Mouse (Mus musculus): ENCODE measurements around the gene Hhatl. TPM values are rescaled to one million over a fixed set of nuclear protein-coding genes. Genes with fewer than 3 reads are reported as not detected.

Gene Hhatl
- polyA plus RNA-seq, 1 experiment from 2014 or later = not detected

DNA sequence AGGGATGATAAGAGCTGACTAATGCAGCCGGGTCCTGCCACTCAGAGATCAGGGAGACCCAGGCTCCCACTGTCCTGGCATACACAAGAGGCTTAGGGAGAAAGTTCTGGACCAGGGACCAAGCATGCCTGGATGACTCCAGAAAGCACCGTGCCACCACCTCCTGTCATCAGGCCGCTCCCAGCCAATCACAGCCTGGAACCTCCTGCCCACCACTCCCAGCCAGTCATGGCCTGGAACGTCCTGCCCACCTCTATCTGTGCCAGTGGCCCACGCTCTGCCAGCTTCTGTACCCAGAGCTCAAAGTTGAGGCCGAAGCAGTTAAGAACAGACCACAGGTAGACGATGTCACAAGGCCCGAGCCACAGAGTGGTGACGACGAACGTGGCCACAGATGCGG is 7.5 kb downstream of the Hhatl start:
- Histone ChIP-seq H3K36me3 (ENCODE audit: inconsistent target) (no peaks in the 10 kb centered on the region), H3K4me3 (ENCODE audit: inconsistent target) (no peak overlapping the region), H3K27ac (no peak overlapping the region), H3K79me2 (ENCODE audit: inconsistent target) (no peaks in the 10 kb centered on the region)
- 85% methylated on average over 12 of the region's 12 CpGs for WGBS (ENCODE audit: missing documents)

DNA sequence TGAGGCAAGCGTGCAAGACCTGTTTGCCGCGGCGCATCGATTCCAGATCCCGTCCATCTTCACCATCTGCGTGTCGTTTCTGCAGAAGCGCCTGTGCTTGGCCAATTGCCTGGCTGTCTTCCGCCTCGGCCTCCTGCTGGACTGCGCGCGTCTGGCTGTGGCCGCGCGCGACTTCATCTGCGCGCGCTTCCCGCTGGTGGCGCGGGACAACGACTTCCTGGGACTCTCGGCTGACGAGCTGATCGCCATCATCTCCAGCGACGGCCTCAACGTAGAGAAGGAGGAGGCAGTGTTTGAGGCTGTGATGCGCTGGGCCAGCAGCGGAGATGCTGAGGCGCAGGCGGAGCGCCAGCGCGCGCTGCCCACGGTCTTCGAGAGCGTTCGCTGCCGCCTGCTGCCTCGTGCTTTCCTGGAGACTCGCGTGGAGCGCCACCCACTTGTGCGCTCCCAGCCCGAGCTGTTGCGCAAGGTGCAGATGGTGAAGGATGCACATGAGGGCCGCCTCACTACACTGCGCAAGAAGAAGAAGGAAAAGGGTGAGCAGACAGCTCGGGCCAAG is 14.2 kb downstream of the Hhatl start:
- Histone ChIP-seq H3K36me3 (ENCODE audit: inconsistent target) (no peaks in the 10 kb centered on the region), H3K79me2 (ENCODE audit: inconsistent target) (no peaks in the 10 kb centered on the region), H3K27ac (no peak overlapping the region), H3K4me3 (ENCODE audit: inconsistent target) (no peak overlapping the region)
- 14% methylated on average over 54 of the region's 54 CpGs for WGBS (ENCODE audit: missing documents)

DNA sequence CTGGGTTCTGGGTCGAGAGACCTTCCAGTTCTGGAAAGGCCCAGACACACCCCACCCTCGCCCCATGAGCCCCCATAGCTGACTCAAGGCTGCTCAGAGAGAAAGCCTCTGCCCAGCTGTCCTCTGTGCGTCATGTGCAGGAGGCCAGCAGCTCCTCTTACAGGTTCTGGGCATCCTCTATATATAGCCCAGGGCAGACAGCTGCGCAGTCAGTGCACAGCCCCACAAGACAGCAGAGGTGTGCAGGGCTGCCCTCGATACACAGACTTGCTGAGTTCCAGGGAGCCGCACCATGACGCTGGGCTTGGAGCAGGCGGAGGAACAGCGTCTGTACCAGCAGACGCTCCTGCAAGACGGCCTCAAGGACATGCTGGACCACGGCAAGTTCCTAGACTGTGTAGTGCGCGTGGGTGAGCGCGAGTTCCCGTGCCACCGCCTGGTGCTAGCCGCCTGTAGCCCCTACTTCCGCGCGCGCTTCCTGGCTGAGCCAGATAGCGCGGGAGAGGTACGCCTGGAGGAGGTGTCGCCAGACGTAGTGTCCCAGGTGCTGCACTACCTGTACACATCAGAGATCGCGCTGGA is 14.7 kb downstream of the Hhatl start, which contains the start of gene Klhl40:
Gene Klhl40 (plus strand): TSS at position 124 of the 582 bp plus-strand sequence.
- 15% methylated on average over 30 of the region's 30 CpGs for WGBS (ENCODE audit: missing documents)
- Histone ChIP-seq H3K4me3 (ENCODE audit: inconsistent target) (no peak within 1 kb of the TSS), H3K27ac (no peak within 1 kb of the TSS), H3K79me2 (ENCODE audit: inconsistent target) (no peaks in the 10 kb centered on the region), H3K36me3 (ENCODE audit: inconsistent target) (no peaks in the 10 kb centered on the region)

DNA sequence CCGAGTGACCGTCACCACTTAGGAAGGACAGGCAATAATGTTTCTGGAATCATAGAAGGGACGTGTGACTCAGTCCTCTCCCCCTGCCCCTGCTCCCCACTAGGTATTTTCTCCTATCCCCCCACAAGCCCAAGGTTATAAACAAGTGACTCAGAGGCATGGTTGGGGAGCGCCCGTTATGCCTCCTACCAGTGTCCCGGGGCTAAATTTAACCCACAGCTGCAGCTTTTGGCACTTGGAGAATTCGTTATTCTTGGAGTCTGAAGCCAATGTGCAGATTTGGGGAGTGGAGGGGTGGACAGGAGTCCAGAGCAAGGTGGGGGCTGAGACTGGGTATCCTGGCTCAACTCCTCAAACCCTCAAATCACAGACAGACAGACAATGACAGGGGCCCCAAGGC is 15.8 kb downstream of the Hhatl start:
- no peaks in the 10 kb centered on the region for H3K36me3 ChIP-seq (ENCODE audit: inconsistent target)
- no peaks in the 10 kb centered on the region for H3K79me2 ChIP-seq (ENCODE audit: inconsistent target)
- no peak overlapping the region for H3K27ac ChIP-seq
- 83% methylated on average over 7 of the region's 7 CpGs for WGBS (ENCODE audit: missing documents)
- no peak overlapping the region for H3K4me3 ChIP-seq (ENCODE audit: inconsistent target)

DNA sequence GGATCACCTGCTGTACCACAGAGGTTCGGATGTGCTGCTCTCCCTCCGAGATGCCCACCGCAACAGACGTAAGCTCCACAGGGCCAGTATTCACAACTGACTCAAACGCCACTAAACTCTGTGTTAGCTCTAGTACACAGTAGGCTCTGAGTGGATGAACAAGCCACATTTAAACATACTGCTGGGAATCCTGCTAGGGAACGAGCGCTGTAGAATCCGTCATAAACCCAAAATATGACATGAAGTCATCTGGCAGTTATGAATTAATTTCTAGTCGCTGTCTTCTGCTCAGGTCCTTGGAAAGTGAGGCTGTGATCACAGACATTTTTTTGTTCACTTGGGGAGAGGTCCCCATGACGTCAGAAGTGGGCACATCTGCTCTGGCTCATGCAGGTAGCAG is 16.4 kb downstream of the Hhatl start:
- Histone ChIP-seq H3K27ac (no peak overlapping the region), H3K36me3 (ENCODE audit: inconsistent target) (no peaks in the 10 kb centered on the region), H3K79me2 (ENCODE audit: inconsistent target) (no peaks in the 10 kb centered on the region), H3K4me3 (ENCODE audit: inconsistent target) (no peak overlapping the region)
- WGBS (ENCODE audit: missing documents) = 81% methylated on average over 10 of the region's 10 CpGs

DNA sequence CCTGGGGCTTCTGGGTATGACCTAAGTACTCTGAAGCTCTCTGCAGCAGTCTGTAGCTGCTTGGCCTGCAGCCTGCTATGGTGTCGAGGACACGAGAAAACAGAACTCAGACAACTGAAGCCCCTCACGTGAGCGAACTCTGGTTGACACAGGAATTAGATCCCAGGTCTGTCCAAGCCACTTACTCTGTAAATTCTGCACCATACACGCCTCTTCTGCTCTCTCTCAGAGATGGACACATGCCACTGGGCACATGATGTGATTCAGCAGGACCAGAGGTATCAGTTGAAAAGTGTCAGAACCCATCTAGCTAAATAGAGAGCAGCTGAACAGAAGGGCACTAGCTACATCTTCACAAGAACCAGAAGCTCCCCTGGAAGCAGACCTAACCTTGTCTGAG is 19.9 kb downstream of the Hhatl start:
- Histone ChIP-seq H3K79me2 (ENCODE audit: inconsistent target) (no peaks in the 10 kb centered on the region), H3K36me3 (ENCODE audit: inconsistent target) (no peaks in the 10 kb centered on the region), H3K27ac (no peak overlapping the region), H3K4me3 (ENCODE audit: inconsistent target) (no peak overlapping the region)
- 83% methylated on average over 5 of the region's 5 CpGs for WGBS (ENCODE audit: missing documents)

DNA sequence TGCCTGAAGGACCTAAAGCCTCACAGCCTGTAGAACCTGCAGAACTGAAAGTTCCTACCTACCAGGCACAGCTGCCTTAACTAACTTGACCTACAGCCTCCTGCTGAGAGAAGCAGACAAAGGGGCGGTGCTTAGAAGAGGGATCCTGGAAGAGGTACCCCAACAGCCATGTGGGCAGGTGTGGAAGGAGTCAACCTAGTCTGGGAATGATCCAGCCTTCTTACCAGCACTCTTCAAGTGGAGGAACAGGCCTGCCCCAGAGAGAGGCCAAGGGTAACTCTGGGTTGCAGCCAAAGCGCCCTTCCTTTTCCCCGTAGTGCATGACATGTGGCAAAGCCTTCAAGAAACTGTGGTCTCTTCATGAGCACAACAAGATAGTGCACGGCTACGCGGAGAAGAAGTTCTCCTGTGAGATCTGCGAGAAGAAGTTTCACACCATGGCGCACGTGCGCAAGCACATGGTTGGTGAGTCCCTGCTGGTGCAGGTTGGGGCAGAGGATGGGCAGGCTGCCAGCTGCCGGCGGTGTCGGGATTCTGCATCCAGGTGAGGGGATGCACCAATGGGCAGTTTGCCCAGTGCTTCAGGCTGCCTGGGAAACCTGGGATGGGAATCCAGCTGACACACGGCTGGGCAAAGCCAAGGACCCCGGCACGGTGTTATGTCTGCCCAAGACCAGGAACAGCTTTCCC is 27.0 kb downstream of the Hhatl start:
- H3K79me2 ChIP-seq (ENCODE audit: inconsistent target) = no peaks in the 10 kb centered on the region
- 53% methylated on average over 16 of the region's 16 CpGs for WGBS (ENCODE audit: missing documents)
- H3K36me3 ChIP-seq (ENCODE audit: inconsistent target) = no peaks in the 10 kb centered on the region
- H3K27ac ChIP-seq = no peak overlapping the region
- no peak overlapping the region for H3K4me3 ChIP-seq (ENCODE audit: inconsistent target)

DNA sequence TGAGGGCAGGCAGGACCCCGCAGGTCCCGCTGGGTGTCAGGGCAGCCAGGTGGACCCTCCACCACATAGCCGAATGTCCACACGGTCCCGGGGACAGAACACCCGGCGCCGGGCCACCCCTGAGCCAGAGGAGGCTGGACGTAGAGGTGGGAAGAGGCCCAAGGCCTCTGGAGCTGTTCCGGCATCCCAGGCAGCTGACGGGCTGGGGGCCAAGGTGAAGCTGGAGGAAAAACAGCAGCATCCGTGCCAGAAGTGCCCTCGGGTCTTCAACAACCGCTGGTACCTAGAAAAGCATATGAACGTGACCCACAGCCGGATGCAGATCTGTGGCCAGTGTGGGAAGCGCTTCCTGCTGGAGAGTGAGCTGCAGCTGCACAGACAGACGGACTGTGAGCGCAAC is 28.6 kb downstream of the Hhatl start:
- H3K79me2 ChIP-seq (ENCODE audit: inconsistent target) = no peaks in the 10 kb centered on the region
- H3K36me3 ChIP-seq (ENCODE audit: inconsistent target) = no peaks in the 10 kb centered on the region
- no peak overlapping the region for H3K4me3 ChIP-seq (ENCODE audit: inconsistent target)
- no peak overlapping the region for H3K27ac ChIP-seq
- 90% methylated on average over 16 of the region's 19 CpGs for WGBS (ENCODE audit: missing documents)

DNA sequence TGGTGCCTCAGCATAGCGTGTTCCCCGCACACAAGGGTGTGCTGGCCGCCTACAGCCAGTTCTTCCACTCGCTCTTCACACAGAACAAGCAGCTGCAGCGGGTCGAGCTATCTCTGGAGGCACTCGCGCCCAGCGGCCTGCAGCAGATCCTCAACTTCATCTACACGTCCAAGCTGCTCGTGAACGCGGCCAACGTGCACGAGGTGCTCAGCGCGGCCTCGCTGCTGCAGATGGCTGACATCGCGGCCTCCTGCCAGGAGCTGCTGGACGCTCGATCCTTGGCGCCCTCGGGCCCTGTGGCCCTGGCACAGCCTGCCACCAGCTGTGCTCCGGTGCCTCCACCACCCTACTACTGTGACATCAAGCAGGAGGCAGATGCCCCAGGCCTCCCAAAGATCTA is 29.5 kb downstream of the Hhatl start:
- Histone ChIP-seq H3K27ac (no peak overlapping the region), H3K79me2 (ENCODE audit: inconsistent target) (no peaks in the 10 kb centered on the region), H3K36me3 (ENCODE audit: inconsistent target) (no peaks in the 10 kb centered on the region), H3K4me3 (ENCODE audit: inconsistent target) (no peak overlapping the region)
- WGBS (ENCODE audit: missing documents) = 91% methylated on average over 21 of the region's 25 CpGs

DNA sequence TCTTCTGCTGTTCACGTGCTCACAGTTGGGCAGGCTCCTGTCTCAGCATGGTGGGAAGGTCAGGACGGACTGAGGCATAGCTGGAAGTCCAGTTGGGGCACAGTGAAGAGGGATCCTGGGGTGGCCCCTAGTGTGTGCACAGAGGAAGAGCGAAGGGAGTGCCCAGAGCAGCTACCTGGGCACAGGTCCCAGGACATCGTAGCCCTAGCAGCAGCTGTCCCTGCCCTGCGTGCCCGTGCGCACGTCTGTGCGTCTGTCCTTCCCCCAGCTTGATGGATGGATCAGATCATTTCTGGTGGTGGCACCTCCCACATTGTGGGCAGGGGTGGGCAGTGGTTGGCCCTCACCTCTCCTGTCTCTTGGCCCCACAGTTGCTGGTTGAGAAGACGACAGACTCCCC is 30.1 kb downstream of the Hhatl start:
- Histone ChIP-seq H3K79me2 (ENCODE audit: inconsistent target) (no peaks in the 10 kb centered on the region), H3K27ac (no peak overlapping the region), H3K36me3 (ENCODE audit: inconsistent target) (no peaks in the 10 kb centered on the region), H3K4me3 (ENCODE audit: inconsistent target) (no peak overlapping the region)
- WGBS (ENCODE audit: missing documents) = 93% methylated on average over 10 of the region's 10 CpGs

DNA sequence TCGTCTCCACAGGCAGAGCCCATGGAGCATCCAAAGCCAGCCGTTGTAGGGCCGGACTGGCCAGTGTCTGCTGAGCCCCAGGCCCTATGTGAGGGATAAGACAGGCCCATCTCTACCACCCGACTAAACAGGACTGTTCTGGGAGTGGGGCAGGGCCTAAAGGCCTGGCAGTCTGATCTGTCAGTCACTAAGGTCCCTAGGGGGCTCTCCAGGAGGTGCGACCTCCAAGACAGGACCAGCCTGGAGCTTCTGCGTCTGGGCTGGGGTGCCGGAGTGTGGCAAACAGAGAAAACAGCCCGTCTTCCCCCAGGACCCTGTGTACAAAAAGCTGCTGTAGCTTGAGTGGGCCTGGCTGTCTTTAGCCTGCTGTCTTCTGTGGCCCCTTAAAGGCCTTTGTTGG is 30.5 kb downstream of the Hhatl start:
- Histone ChIP-seq H3K27ac (no peak overlapping the region), H3K36me3 (ENCODE audit: inconsistent target) (peaks cover 2% of the 10 kb centered on the region; the same call in 1 of the 2 replicates), H3K79me2 (ENCODE audit: inconsistent target) (no peaks in the 10 kb centered on the region), H3K4me3 (ENCODE audit: inconsistent target) (no peak overlapping the region)
- WGBS (ENCODE audit: missing documents) = 91% methylated on average over 8 of the region's 8 CpGs

DNA sequence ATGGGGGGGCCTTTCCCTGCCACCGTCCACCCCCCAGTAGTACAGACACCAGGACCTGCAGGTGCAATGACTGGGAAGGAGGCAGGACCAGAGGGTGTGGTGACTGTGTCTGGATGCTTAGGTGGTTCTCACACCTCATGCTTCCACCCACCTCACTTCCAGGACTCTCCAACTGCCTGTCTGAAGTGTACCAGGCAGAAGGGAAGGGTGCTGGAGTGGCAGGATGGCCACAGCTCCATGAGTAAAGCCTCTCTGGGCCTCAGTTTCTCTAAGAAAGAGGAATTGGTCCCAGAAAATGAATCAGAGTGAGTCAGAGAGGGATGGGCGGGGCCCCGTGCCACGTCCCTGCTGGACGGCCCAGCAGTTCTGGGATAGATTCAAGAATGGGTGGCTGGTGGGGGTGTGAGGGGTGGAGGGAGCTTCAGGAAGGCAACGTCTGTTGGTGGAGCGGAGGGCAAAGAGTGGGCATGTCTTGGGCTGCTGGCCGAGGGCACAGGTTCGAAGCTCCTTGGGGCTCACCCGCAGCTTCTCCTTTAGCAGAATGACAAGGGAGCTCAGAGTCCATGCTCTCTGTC is 31.1 kb downstream of the Hhatl start:
- 71% methylated on average over 9 of the region's 10 CpGs for WGBS (ENCODE audit: missing documents)
- no peak overlapping the region for H3K4me3 ChIP-seq (ENCODE audit: inconsistent target)
- peaks cover 6% of the 10 kb centered on the region; the same call in 1 of the 2 replicates for H3K36me3 ChIP-seq (ENCODE audit: inconsistent target)
- H3K79me2 ChIP-seq (ENCODE audit: inconsistent target) = no peaks in the 10 kb centered on the region
- no peak overlapping the region for H3K27ac ChIP-seq

DNA sequence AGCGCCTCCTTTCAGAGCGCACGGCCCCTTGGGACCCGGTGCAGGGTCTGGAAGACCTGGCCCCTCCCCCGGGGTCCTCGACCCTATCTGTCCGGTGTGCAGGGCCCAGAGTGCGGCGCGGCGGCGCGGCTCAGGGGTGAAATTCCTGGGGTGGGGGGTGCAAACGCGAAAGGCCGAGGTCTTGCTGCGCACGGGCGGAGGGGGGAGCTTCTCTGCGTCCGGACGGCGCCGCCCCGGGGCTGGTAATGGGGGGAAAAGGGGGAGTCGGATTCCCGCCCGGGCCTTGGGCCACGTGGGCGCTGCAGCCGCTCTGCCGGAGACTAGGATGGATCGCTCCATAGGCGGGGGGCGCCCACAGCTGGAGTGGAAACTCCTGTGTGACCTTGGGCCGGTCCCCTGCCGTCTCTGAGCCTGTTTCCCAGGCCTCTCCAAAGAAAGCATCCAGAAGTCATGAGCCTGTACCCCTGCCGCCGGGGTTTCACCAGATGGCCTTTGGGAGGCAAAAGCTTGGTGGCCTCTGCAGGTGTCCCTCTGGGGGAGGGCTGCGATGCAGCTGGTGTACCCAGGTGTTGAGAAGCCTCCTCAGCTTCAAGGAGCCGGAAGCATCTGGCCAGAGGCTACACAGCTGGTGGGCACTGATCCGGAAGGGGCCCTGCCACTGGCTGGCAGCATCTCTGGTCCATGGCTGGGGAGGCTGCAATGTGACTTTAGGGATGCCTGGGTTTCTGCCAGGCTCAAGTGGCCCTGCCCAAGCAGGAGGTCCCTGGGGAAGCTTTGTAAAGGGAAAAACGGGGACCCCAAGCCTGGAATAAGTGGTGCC is 31.8 kb downstream of the Hhatl start:
- 2% methylated on average over 43 of the region's 43 CpGs for WGBS (ENCODE audit: missing documents)
- Histone ChIP-seq H3K4me3 (ENCODE audit: inconsistent target) (no peak overlapping the region), H3K79me2 (ENCODE audit: inconsistent target) (no peaks in the 10 kb centered on the region), H3K36me3 (ENCODE audit: inconsistent target) (peaks cover 13% of the 10 kb centered on the region; the same call in 1 of the 2 replicates), H3K27ac (no peak overlapping the region)

Data from macrophage (primary cell).